Mouse (Mus musculus) mature B cell (primary cell): ENCODE measurements around the gene Ptpa.
"Not testable (repeated sequence)": the region's sequence is repeated elsewhere in the genome, so short reads cannot be mapped to it uniquely, and the experiment has no call there.

Source experiments
- in situ Hi-C: fragments of 300-500 bp; cut with MboI; formaldehyde crosslinking; loops from 2 replicates; pipeline ENCODE4 v1.14.3; 2019

Gene Ptpa

GRCm38 (mm10) chr2:30402351-30402826 is 13.4 kb upstream of the Ptpa start:
- in situ Hi-C loops, result no loop called here

- in situ Hi-C loops, result no loop called here
Measured at GRCm38 (mm10) chr2:30402843-30403242, 13.0 kb upstream of the Ptpa start.

- in situ Hi-C loops, result no loop called here
Measured at GRCm38 (mm10) chr2:30403870-30404269, 12.0 kb upstream of the Ptpa start.

- in situ Hi-C loops, result no loop called here
Measured at GRCm38 (mm10) chr2:30407221-30407620, 8.6 kb upstream of the Ptpa start.

GRCm38 (mm10) chr2:30407778-30408177 is 8.1 kb upstream of the Ptpa start:
- in situ Hi-C loops, result no loop called here

GRCm38 (mm10) chr2:30408452-30409100 is 7.3 kb upstream of the Ptpa start:
- in situ Hi-C loops, result no loop called here

- in situ Hi-C loops, result no loop called here
Measured at GRCm38 (mm10) chr2:30409454-30410176, 6.2 kb upstream of the Ptpa start.

- in situ Hi-C loops, result no loop called here
Measured at GRCm38 (mm10) chr2:30413038-30413973, 2.5 kb upstream of the Ptpa start.

- in situ Hi-C loops, result no loop called here
Measured at GRCm38 (mm10) chr2:30414101-30414500, 1.7 kb upstream of the Ptpa start.

GRCm38 (mm10) chr2:30414681-30415080 is 1.2 kb upstream of the Ptpa start:
- in situ Hi-C loops, result no loop called here

GRCm38 (mm10) chr2:30415157-30415935 is 493 bp upstream of the Ptpa start, which contains the start of gene Crat:
Gene Crat (minus strand): TSS chr2:30415813.
- in situ Hi-C loops, result no loop called here

- in situ Hi-C loops, result no loop called here
Measured at GRCm38 (mm10) chr2:30416649-30416965, 768 bp downstream of the Ptpa start.

GRCm38 (mm10) chr2:30417154-30417553 is 1.3 kb downstream of the Ptpa start:
- in situ Hi-C loops, result not testable (repeated sequence)

- in situ Hi-C loops, result no loop called here
Measured at GRCm38 (mm10) chr2:30417595-30418165, 1.8 kb downstream of the Ptpa start.

GRCm38 (mm10) chr2:30418259-30418658 is 2.4 kb downstream of the Ptpa start:
- in situ Hi-C loops, result no loop called here

GRCm38 (mm10) chr2:30419112-30419511 is 3.3 kb downstream of the Ptpa start:
- in situ Hi-C loops, result no loop called here

GRCm38 (mm10) chr2:30421432-30421831 is 5.6 kb downstream of the Ptpa start:
- in situ Hi-C loops, result no loop called here

GRCm38 (mm10) chr2:30429156-30429555 is 13.3 kb downstream of the Ptpa start:
- in situ Hi-C loops, result no loop called here

- in situ Hi-C loops, result no loop called here
Measured at GRCm38 (mm10) chr2:30435326-30436155, 19.7 kb downstream of the Ptpa start.

- in situ Hi-C loops, result no loop called here
Measured at GRCm38 (mm10) chr2:30436156-30436545, 20.3 kb downstream of the Ptpa start.
